Comparison of ENCODE assay signal across 9 mouse cellular contexts in genomic region chr7:126180956-126181355, GRCm38 (mm10). TPM values are rescaled to one million over a fixed set of nuclear protein-coding genes. Genes with fewer than 3 reads are reported as not detected.
A peak's percentile ranks its signal among the peaks of the same experiment; 100 is the strongest.
DNase-seq lines count a peak whose midpoint lies in the region; ATAC-seq and TF ChIP-seq lines count a peak whose summit lies in the region.
"Had no signal": no experiment of that assay in that cellular context is flagged by ENCODE, and none has a peak within 500 bp of the region (broad histone marks: within the 10 kb centered on the region; RNA-seq: fewer than 3 reads in every experiment).

No protein-coding gene starts in this region.

- no peak overlapping the region for H3K9ac ChIP-seq in heart, postnatal 0 days (replicated peaks; ENCODE audit: low read depth, low read length)
- H3K9ac ChIP-seq in forebrain, embryonic 15.5 days (replicated peaks): no peak overlapping the region
- H3K9ac ChIP-seq: embryonic facial prominence, embryonic 12.5 days; limb, embryonic 12.5 days had no signal

- TF ChIP-seq CTCF in heart, postnatal 0 days (IDR thresholded peaks at IDR 0.05; ENCODE audit: low read depth): no peak

- WGBS in heart, postnatal 0 days: 54% methylated on average over 3 of the region's 3 CpGs
- WGBS in macrophage (ENCODE audit: missing documents): 29% methylated on average over 3 of the region's 3 CpGs
- WGBS in forebrain, embryonic 15.5 days: 77% methylated on average over 3 of the region's 3 CpGs

- H3K36me3 ChIP-seq in heart, postnatal 0 days (replicated peaks; ENCODE audit: control insufficient read depth, insufficient read depth, low read length): no peaks in the 10 kb centered on the region
- no peaks in the 10 kb centered on the region for H3K36me3 ChIP-seq in macrophage (ENCODE audit: inconsistent target)
- H3K36me3 ChIP-seq in forebrain, embryonic 15.5 days: no peaks in the 10 kb centered on the region
- H3K36me3 ChIP-seq: embryonic facial prominence, embryonic 12.5 days; limb, embryonic 12.5 days had no signal

- no peak overlapping the region for H3K4me2 ChIP-seq in heart, postnatal 0 days (ENCODE audit: low read depth, low read length)
- H3K4me2 ChIP-seq in forebrain, embryonic 15.5 days (replicated peaks): no peak overlapping the region
- H3K4me2 ChIP-seq: embryonic facial prominence, embryonic 12.5 days; limb, embryonic 12.5 days had no signal

- peak; percentile 49 for DNase-seq in A20 (ENCODE audit: low read depth, low spot score)
- DNase-seq in CD4-positive, CD25-positive, alpha-beta regulatory T cell, adult 2 months (ENCODE audit: low read depth, low spot score): peak; percentile 81
- DNase-seq in heart, postnatal 0 days (ENCODE audit: low spot score): peak; percentile 22
- no peak for DNase-seq in gastrocnemius, postnatal 10 days
- DNase-seq in Muller cell, postnatal 12 days (ENCODE audit: inconsistent ontology term): no peak

- no peak for ATAC-seq in heart, postnatal 0 days (ENCODE audit: insufficient read depth, low read depth)
- no peak for ATAC-seq in forebrain, embryonic 15.5 days (replicated peaks)

- H3K4me1 ChIP-seq in heart, postnatal 0 days (ENCODE audit: control insufficient read depth, insufficient read depth): peaks cover 45% of the 10 kb centered on the region
- peaks cover 29% of the 10 kb centered on the region for H3K4me1 ChIP-seq in forebrain, embryonic 15.5 days

- peaks cover 99% of the 10 kb centered on the region for H3K79me2 ChIP-seq in macrophage (ENCODE audit: inconsistent target)

- no peak for TF ChIP-seq EP300 in heart, postnatal 0 days (IDR thresholded peaks at IDR 0.05; ENCODE audit: low read depth)

- H3K27ac ChIP-seq in heart, postnatal 0 days (ENCODE audit: low read depth): no peak overlapping the region; the same call in 1 of the 2 replicates
- H3K27ac ChIP-seq in macrophage: peak overlapping the region; percentile 31
- H3K27ac ChIP-seq in forebrain, embryonic 15.5 days (replicated peaks): no peak overlapping the region
- H3K27ac ChIP-seq: embryonic facial prominence, embryonic 12.5 days; limb, embryonic 12.5 days had no signal

- H3K4me3 ChIP-seq in heart, postnatal 0 days (ENCODE audit: low read depth, low read length): no peak overlapping the region
- no peak overlapping the region for H3K4me3 ChIP-seq in macrophage (ENCODE audit: inconsistent target)
- H3K4me3 ChIP-seq in forebrain, embryonic 15.5 days: no peak overlapping the region
- H3K4me3 ChIP-seq: embryonic facial prominence, embryonic 12.5 days; limb, embryonic 12.5 days had no signal

- H3K9me3 ChIP-seq in heart, postnatal 0 days (replicated peaks; ENCODE audit: control insufficient read depth, low read length): no peaks in the 10 kb centered on the region
- H3K9me3 ChIP-seq in forebrain, embryonic 15.5 days: no peaks in the 10 kb centered on the region
- H3K9me3 ChIP-seq: embryonic facial prominence, embryonic 12.5 days; limb, embryonic 12.5 days had no signal

- no peaks in the 10 kb centered on the region for H3K27me3 ChIP-seq in heart, postnatal 0 days (ENCODE audit: control insufficient read depth, insufficient read depth, low read length)
- H3K27me3 ChIP-seq in forebrain, embryonic 15.5 days: no peaks in the 10 kb centered on the region
- H3K27me3 ChIP-seq: embryonic facial prominence, embryonic 12.5 days; limb, embryonic 12.5 days had no signal

RNA-seq across cellular contexts. Expression of gene Xpo6, which starts 19.3 kb away (rescaled TPM):
- total RNA-seq in heart, postnatal 0 days (2014; rRNA removed; ENCODE audit: low replicate concordance): 52.9 and 78.8 TPM in 2 replicates
- polyA plus RNA-seq in heart, postnatal 0 days (2015; fragmentation: Nextera tagmentation; extraction: Ambion mirVana): 12.3 and 14.2 TPM in 2 replicates
- 100 to 1,000 TPM; 128 to 306 (median 203) TPM for total RNA-seq in macrophage (2018; cell fraction: chromatin; rRNA removed)
- 100 to 1,000 TPM in 1 of 26 experiments, 10 to 100 TPM in 25; 56.9 to 101 (median 70.0) TPM for total RNA-seq in macrophage (2018; cell fraction: cytosol; rRNA removed)
- total RNA-seq in macrophage (2018; cell fraction: nucleus; rRNA removed): 100 to 1,000 TPM in 25 of 26 experiments, 10 to 100 TPM in 1; 99.8 to 208 (median 153) TPM
- polyA plus RNA-seq in macrophage (2018): 63.8 to 102 TPM (median 64.5 TPM) in 3 replicates
- total RNA-seq in gastrocnemius, postnatal 10 days (2021): 10 to 100 TPM; 24.5 to 39.1 TPM
- polyA plus RNA-seq in forebrain, embryonic 15.5 days (2015; fragmentation: Nextera tagmentation; extraction: Ambion mirVana): 48.7 and 51.2 TPM in 2 replicates

Comparison
In these comparisons a context has a peak if more than half of its experiments do, and no peak if none do; other contexts are left out.
1. DNase-seq: peak in A20 (single experiment), CD4-positive, CD25-positive, alpha-beta regulatory T cell, adult 2 months (single experiment) and heart, postnatal 0 days (single experiment); none in gastrocnemius, postnatal 10 days (single experiment) and Muller cell, postnatal 12 days (single experiment).